In the genomic region with DNA sequence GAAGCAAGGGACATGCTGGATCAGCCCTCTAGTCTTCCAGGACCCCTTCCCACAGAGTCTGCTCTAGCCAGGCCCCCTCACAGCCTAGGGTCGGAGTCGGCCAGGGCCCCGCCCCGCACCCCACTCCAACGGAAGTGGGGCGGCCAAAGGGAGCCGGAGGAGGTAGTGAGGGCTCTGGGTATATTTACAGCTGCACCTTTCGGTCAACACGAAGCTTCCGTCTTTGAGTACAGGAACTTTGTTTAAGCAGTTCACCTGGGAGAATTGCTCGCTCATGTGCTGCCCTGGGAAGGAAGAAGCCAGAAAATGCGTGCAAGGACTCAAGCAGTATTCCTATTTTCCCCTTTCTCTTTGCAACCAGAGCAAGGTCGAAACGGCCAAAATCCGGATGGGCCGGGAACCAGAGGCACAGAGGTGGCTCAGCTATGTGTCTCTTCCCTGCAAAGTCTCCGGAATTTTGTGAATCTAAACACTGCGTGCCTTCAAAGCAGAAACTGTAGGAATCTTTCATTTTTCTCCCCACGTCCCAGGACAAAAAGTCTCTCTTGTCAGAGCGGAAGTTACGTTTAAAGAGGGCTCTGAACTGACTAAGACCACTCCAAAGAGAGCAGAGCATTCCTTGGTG, we compare ENCODE assay signal across 8 mouse cellular contexts. TPM values are rescaled to one million over a fixed set of nuclear protein-coding genes. Genes with fewer than 3 reads are reported as not detected.
DNase-seq lines count a peak whose midpoint lies in the region; ATAC-seq and TF ChIP-seq lines count a peak whose summit lies in the region.

No protein-coding gene starts in this region.

- H3K27me3 ChIP-seq in E14TG2a.4 (ENCODE audit: insufficient read depth, low read length), result no peaks in the 10 kb centered on the region
- H3K27me3 ChIP-seq in heart, postnatal 0 days (ENCODE audit: control insufficient read depth, insufficient read depth, low read length), result no peaks in the 10 kb centered on the region
- no peaks in the 10 kb centered on the region for H3K27me3 ChIP-seq in limb, embryonic 11.5 days (ENCODE audit: control insufficient read depth, insufficient read depth, low read length)
- peaks cover 22% of the 10 kb centered on the region for H3K27me3 ChIP-seq in midbrain, embryonic 14.5 days (ENCODE audit: control insufficient read depth, insufficient read depth, low read length)

- 0 out of 2 replicates have a peak overlapping the region, but pooled peaks have one; percentile 1 for H3K27ac ChIP-seq in heart, postnatal 0 days (ENCODE audit: low read depth)
- H3K27ac ChIP-seq in limb, embryonic 11.5 days (replicated peaks; ENCODE audit: low read depth, low read length), result no peak overlapping the region
- H3K27ac ChIP-seq in midbrain, embryonic 14.5 days (replicated peaks; ENCODE audit: low read depth, low read length), result no peak overlapping the region

- no peaks in the 10 kb centered on the region for H3K9me3 ChIP-seq in E14TG2a.4 (ENCODE audit: low read length)
- H3K9me3 ChIP-seq in heart, postnatal 0 days (replicated peaks; ENCODE audit: control insufficient read depth, low read length), result no peaks in the 10 kb centered on the region
- no peaks in the 10 kb centered on the region for H3K9me3 ChIP-seq in limb, embryonic 11.5 days (ENCODE audit: control insufficient read depth, low read length)
- H3K9me3 ChIP-seq in midbrain, embryonic 14.5 days (ENCODE audit: control insufficient read depth, low read length), result no peaks in the 10 kb centered on the region

- peak overlapping the region; percentile 71 for H3K4me2 ChIP-seq in heart, postnatal 0 days (ENCODE audit: low read depth, low read length)
- H3K4me2 ChIP-seq in limb, embryonic 11.5 days (ENCODE audit: low read depth, severe bottlenecking), result peak overlapping the region; percentile 61
- H3K4me2 ChIP-seq in midbrain, embryonic 14.5 days (ENCODE audit: low read length), result peak overlapping the region; percentile 64

- TF ChIP-seq CTCF in E14TG2a.4 (conservative IDR thresholded peaks at IDR 0.05; ENCODE audit: low read length), result no peak
- no peak for TF ChIP-seq CTCF in heart, postnatal 0 days (IDR thresholded peaks at IDR 0.05; ENCODE audit: low read depth)

- ATAC-seq in heart, postnatal 0 days (ENCODE audit: insufficient read depth, low read depth), result no peak
- ATAC-seq in limb, embryonic 11.5 days (ENCODE audit: insufficient number of reproducible peaks, low FRiP score, low TSS enrichment, low read depth), result no peak
- no peak for ATAC-seq in midbrain, embryonic 14.5 days (ENCODE audit: low FRiP score, low TSS enrichment)

- 13% methylated on average over 21 of the region's 21 CpGs for WGBS in heart, postnatal 0 days
- 14% methylated on average over 21 of the region's 21 CpGs for WGBS in limb, embryonic 11.5 days
- WGBS in midbrain, embryonic 14.5 days, result 20% methylated on average over 21 of the region's 21 CpGs

- peak overlapping the region; percentile 82 for H3K4me3 ChIP-seq in E14TG2a.4 (replicated peaks; ENCODE audit: low read length)
- peak overlapping the region; percentile 47 for H3K4me3 ChIP-seq in heart, postnatal 0 days (ENCODE audit: low read depth, low read length)
- H3K4me3 ChIP-seq in limb, embryonic 11.5 days (ENCODE audit: low read depth, low read length), result peak overlapping the region; percentile 27
- peak overlapping the region; percentile 32 for H3K4me3 ChIP-seq in midbrain, embryonic 14.5 days (replicated peaks; ENCODE audit: low read depth, low read length)

- peak; percentile 15 to 55 for DNase-seq in adrenal gland, postnatal 36 days
- DNase-seq in heart, postnatal 0 days (ENCODE audit: low spot score), result no peak
- peak; percentile 41 for DNase-seq in limb, embryonic 11.5 days (ENCODE audit: low spot score)
- no peak for DNase-seq in midbrain, embryonic 14.5 days
- DNase-seq in thymus, postnatal 25 days, result peak; percentile 44
- no peak for DNase-seq in layer of hippocampus, postnatal 25 days (ENCODE audit: extremely low spot score in 1 of 2, low spot score in 1 of 2)
- no peak for DNase-seq in layer of hippocampus, adult 11-12 months (ENCODE audit: low spot score)

- TF ChIP-seq EP300 in heart, postnatal 0 days (IDR thresholded peaks at IDR 0.05; ENCODE audit: low read depth), result no peak

- no peaks in the 10 kb centered on the region for H3K36me3 ChIP-seq in E14TG2a.4 (ENCODE audit: insufficient read depth, low read length)
- H3K36me3 ChIP-seq in heart, postnatal 0 days (replicated peaks; ENCODE audit: control insufficient read depth, insufficient read depth, low read length), result no peaks in the 10 kb centered on the region
- H3K36me3 ChIP-seq in limb, embryonic 11.5 days (ENCODE audit: control insufficient read depth, insufficient read depth, low read length), result no peaks in the 10 kb centered on the region
- H3K36me3 ChIP-seq in midbrain, embryonic 14.5 days (ENCODE audit: control insufficient read depth, insufficient read depth, low read length), result no peaks in the 10 kb centered on the region

- H3K4me1 ChIP-seq in E14TG2a.4 (replicated peaks; ENCODE audit: low read depth, low read length), result peaks cover 58% of the 10 kb centered on the region
- peaks cover 28% of the 10 kb centered on the region for H3K4me1 ChIP-seq in heart, postnatal 0 days (ENCODE audit: control insufficient read depth, insufficient read depth)
- H3K4me1 ChIP-seq in limb, embryonic 11.5 days (ENCODE audit: control insufficient read depth, insufficient read depth, low read length), result peaks cover 10% of the 10 kb centered on the region
- H3K4me1 ChIP-seq in midbrain, embryonic 14.5 days (ENCODE audit: control insufficient read depth, insufficient read depth, low read length), result peaks cover 21% of the 10 kb centered on the region; the same call in 1 of the 2 replicates

- no peak overlapping the region; the same call in 1 of the 2 replicates for H3K9ac ChIP-seq in heart, postnatal 0 days (replicated peaks; ENCODE audit: low read depth, low read length)
- H3K9ac ChIP-seq in limb, embryonic 11.5 days (ENCODE audit: low read length), result 0 out of 2 replicates have a peak overlapping the region, but pooled peaks have one; percentile 32
- no peak overlapping the region; the same call in 1 of the 2 replicates for H3K9ac ChIP-seq in midbrain, embryonic 14.5 days (replicated peaks; ENCODE audit: low read length)

RNA-seq across cellular contexts. Expression of a gene that starts 3.7 kb away (rescaled TPM):
- 10 to 100 TPM; 30.0 to 32.0 TPM for total RNA-seq in adrenal gland, postnatal 36 days (2021)
- 6.0 and 10.9 TPM in 2 replicates for total RNA-seq in heart, postnatal 0 days (2014; rRNA removed; ENCODE audit: low replicate concordance)
- 12.8 and 13.0 TPM in 2 replicates for polyA plus RNA-seq in heart, postnatal 0 days (2015; fragmentation: Nextera tagmentation; extraction: Ambion mirVana)
- 7.8 and 9.5 TPM in 2 replicates for polyA plus RNA-seq in limb, embryonic 11.5 days (2014; fragmentation: Nextera tagmentation; extraction: Ambion mirVana)
- 3.8 and 4.3 TPM in 2 replicates for polyA plus RNA-seq in midbrain, embryonic 14.5 days (2014; fragmentation: Nextera tagmentation; extraction: Ambion mirVana)
- total RNA-seq in layer of hippocampus, postnatal 25 days (2021), result 1 to 10 TPM; 2.2 to 4.5 TPM

RNA-seq across cellular contexts. Expression of a gene that starts 11.2 kb away (rescaled TPM):
- not detected for total RNA-seq in adrenal gland, postnatal 36 days (2021)
- total RNA-seq in heart, postnatal 0 days (2014; rRNA removed; ENCODE audit: low replicate concordance), result not detected in 2 replicates
- polyA plus RNA-seq in heart, postnatal 0 days (2015; fragmentation: Nextera tagmentation; extraction: Ambion mirVana), result not detected in 2 replicates
- polyA plus RNA-seq in limb, embryonic 11.5 days (2014; fragmentation: Nextera tagmentation; extraction: Ambion mirVana), result not detected in 2 replicates
- not detected in 2 replicates for polyA plus RNA-seq in midbrain, embryonic 14.5 days (2014; fragmentation: Nextera tagmentation; extraction: Ambion mirVana)
- total RNA-seq in layer of hippocampus, postnatal 25 days (2021), result not detected

RNA-seq across cellular contexts. Expression of a gene that starts 26.5 kb away (rescaled TPM):
- total RNA-seq in adrenal gland, postnatal 36 days (2021), result 100 to 1,000 TPM; 313 to 319 TPM
- total RNA-seq in heart, postnatal 0 days (2014; rRNA removed; ENCODE audit: low replicate concordance), result 1,140 and 1,565 TPM in 2 replicates
- polyA plus RNA-seq in heart, postnatal 0 days (2015; fragmentation: Nextera tagmentation; extraction: Ambion mirVana), result 1,324 and 1,428 TPM in 2 replicates
- polyA plus RNA-seq in limb, embryonic 11.5 days (2014; fragmentation: Nextera tagmentation; extraction: Ambion mirVana), result 2,626 and 2,699 TPM in 2 replicates
- 1,381 and 1,864 TPM in 2 replicates for polyA plus RNA-seq in midbrain, embryonic 14.5 days (2014; fragmentation: Nextera tagmentation; extraction: Ambion mirVana)
- total RNA-seq in layer of hippocampus, postnatal 25 days (2021), result 100 to 1,000 TPM; 420 to 504 TPM

RNA-seq across cellular contexts. Expression of a gene that starts 35.2 kb away (rescaled TPM):
- 10 to 100 TPM; 37.6 to 47.8 TPM for total RNA-seq in adrenal gland, postnatal 36 days (2021)
- total RNA-seq in heart, postnatal 0 days (2014; rRNA removed; ENCODE audit: low replicate concordance), result 12.9 and 20.0 TPM in 2 replicates
- polyA plus RNA-seq in heart, postnatal 0 days (2015; fragmentation: Nextera tagmentation; extraction: Ambion mirVana), result 7.6 and 10.1 TPM in 2 replicates
- 4.4 and 5.5 TPM in 2 replicates for polyA plus RNA-seq in limb, embryonic 11.5 days (2014; fragmentation: Nextera tagmentation; extraction: Ambion mirVana)
- polyA plus RNA-seq in midbrain, embryonic 14.5 days (2014; fragmentation: Nextera tagmentation; extraction: Ambion mirVana), result 9.8 and 12.4 TPM in 2 replicates
- total RNA-seq in layer of hippocampus, postnatal 25 days (2021), result 1 to 10 TPM; 3.9 to 6.5 TPM

RNA-seq across cellular contexts. Expression of a gene that starts 52.4 kb away (rescaled TPM):
- total RNA-seq in adrenal gland, postnatal 36 days (2021), result 10 to 100 TPM; 14.9 to 28.7 TPM
- total RNA-seq in heart, postnatal 0 days (2014; rRNA removed; ENCODE audit: low replicate concordance), result 3.2 and 4.1 TPM in 2 replicates
- polyA plus RNA-seq in heart, postnatal 0 days (2015; fragmentation: Nextera tagmentation; extraction: Ambion mirVana), result 2.1 and 3.1 TPM in 2 replicates
- polyA plus RNA-seq in limb, embryonic 11.5 days (2014; fragmentation: Nextera tagmentation; extraction: Ambion mirVana), result 6.4 and 7.9 TPM in 2 replicates
- 0.23 and 1.1 TPM in 2 replicates for polyA plus RNA-seq in midbrain, embryonic 14.5 days (2014; fragmentation: Nextera tagmentation; extraction: Ambion mirVana)
- 1 to 10 TPM; 1.7 to 1.8 TPM for total RNA-seq in layer of hippocampus, postnatal 25 days (2021)

Comparison
In these comparisons a context has a peak if more than half of its experiments do, and no peak if none do; other contexts are left out.
1. H3K4me3 ChIP-seq: peak in every context shown above with its lines; median percentile 82 in E14TG2a.4; 47 in heart, postnatal 0 days; 32 in midbrain, embryonic 14.5 days; 27 in limb, embryonic 11.5 days.
2. DNase-seq: peak in adrenal gland, postnatal 36 days (2 of 2), limb, embryonic 11.5 days (single experiment) and thymus, postnatal 25 days (single experiment); none in heart, postnatal 0 days (single experiment), midbrain, embryonic 14.5 days (single experiment), layer of hippocampus, postnatal 25 days (0 of 2) and layer of hippocampus, adult 11-12 months (single experiment).
3. Peak in every context shown above with its lines, with median percentiles within 50 percentile points of each other: H3K4me2 ChIP-seq.